Comparison of ENCODE assay signal across 8 mouse cellular contexts in the genomic region with DNA sequence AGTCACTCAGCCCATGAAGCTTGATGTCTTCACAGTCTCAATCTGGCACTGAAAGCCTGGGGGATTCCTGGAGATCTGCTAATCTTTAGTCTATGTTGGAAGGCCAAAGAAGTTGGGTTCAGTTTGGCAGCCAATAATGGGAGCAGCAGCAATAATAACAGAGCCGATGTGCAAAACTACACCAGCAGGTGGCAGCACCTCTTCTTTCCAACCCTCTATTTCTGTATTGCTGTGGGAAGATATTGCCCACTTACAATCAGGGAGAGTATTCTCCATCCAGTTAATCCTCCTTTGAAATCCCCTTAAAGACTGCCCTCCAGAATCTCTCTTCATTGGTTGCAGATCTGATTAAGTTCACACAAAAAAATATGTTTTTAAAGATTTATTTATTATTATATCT. TPM values are rescaled to one million over a fixed set of nuclear protein-coding genes. Genes with fewer than 3 reads are reported as not detected.
DNase-seq lines count a peak whose midpoint lies in the region; ATAC-seq lines count a peak whose summit lies in the region.

No protein-coding gene starts in this region.

- H3K4me1 ChIP-seq in liver, embryonic 12.5 days = peaks cover 14% of the 10 kb centered on the region
- peaks cover 14% of the 10 kb centered on the region for H3K4me1 ChIP-seq in liver, embryonic 13.5 days (replicated peaks)

- peak; percentile 4 for DNase-seq in cerebellum, adult 8-10 months
- no peak for DNase-seq in cerebellum, adult 9-10 months
- DNase-seq in liver (peak; percentile 52), adipocyte (ENCODE audit: low spot score) (peak; percentile 39)
- DNase-seq in frontal cortex, postnatal 25 days (ENCODE audit: low spot score in 2 of 2) = peak; percentile 34 to 39
- peak; percentile 9 for DNase-seq in liver, embryonic 13.5 days
- peak; percentile 74 for DNase-seq in retina, embryonic 14.5 days (ENCODE audit: low spot score)

- no peak overlapping the region for H3K9ac ChIP-seq in liver, embryonic 12.5 days
- no peak overlapping the region for H3K9ac ChIP-seq in liver, embryonic 13.5 days

- no peaks in the 10 kb centered on the region for H3K27me3 ChIP-seq in liver, embryonic 12.5 days (replicated peaks)
- H3K27me3 ChIP-seq in liver, embryonic 13.5 days = no peaks in the 10 kb centered on the region

- no peaks in the 10 kb centered on the region for H3K9me3 ChIP-seq in liver, embryonic 12.5 days (replicated peaks)
- H3K9me3 ChIP-seq in liver, embryonic 13.5 days (replicated peaks) = no peaks in the 10 kb centered on the region

- no peak for ATAC-seq in liver, embryonic 12.5 days
- ATAC-seq in liver, embryonic 13.5 days (ENCODE audit: low read depth) = no peak

- no peak overlapping the region for H3K4me3 ChIP-seq in liver, embryonic 12.5 days
- no peak overlapping the region for H3K4me3 ChIP-seq in liver, embryonic 13.5 days (replicated peaks)

- WGBS in liver, embryonic 12.5 days (ENCODE audit: insufficient replicate concordance) = 10% methylated on average over 1 of the region's 1 CpGs
- 3% methylated on average over 1 of the region's 1 CpGs for WGBS in liver, embryonic 13.5 days (ENCODE audit: insufficient replicate concordance)

- H3K4me2 ChIP-seq in liver, embryonic 12.5 days = no peak overlapping the region
- H3K4me2 ChIP-seq in liver, embryonic 13.5 days = no peak overlapping the region

- H3K36me3 ChIP-seq in liver, embryonic 12.5 days = no peaks in the 10 kb centered on the region
- H3K36me3 ChIP-seq in liver, embryonic 13.5 days = no peaks in the 10 kb centered on the region

- no peak overlapping the region for H3K27ac ChIP-seq in liver, embryonic 12.5 days
- H3K27ac ChIP-seq in liver, embryonic 13.5 days = no peak overlapping the region

RNA-seq across cellular contexts. Expression of gene Ms4a6d, which starts 3.5 kb away (rescaled TPM):
- 2.4 and 2.7 TPM in 2 replicates for polyA plus RNA-seq in liver, embryonic 12.5 days (2016; fragmentation: Nextera tagmentation; extraction: Ambion mirVana)
- 3.0 and 3.6 TPM in 2 replicates for polyA plus RNA-seq in liver, embryonic 13.5 days (2015; fragmentation: Nextera tagmentation; extraction: Ambion mirVana)

RNA-seq across cellular contexts. Expression of gene Ms4a2, which starts 15.3 kb away (rescaled TPM):
- polyA plus RNA-seq in liver, embryonic 12.5 days (2016; fragmentation: Nextera tagmentation; extraction: Ambion mirVana) = 0.20 and 0.52 TPM in 2 replicates
- polyA plus RNA-seq in liver, embryonic 13.5 days (2015; fragmentation: Nextera tagmentation; extraction: Ambion mirVana) = 0.90 and 1.3 TPM in 2 replicates

RNA-seq across cellular contexts. Expression of gene Ms4a3, which starts 32.5 kb away (rescaled TPM):
- polyA plus RNA-seq in liver, embryonic 12.5 days (2016; fragmentation: Nextera tagmentation; extraction: Ambion mirVana) = 4.5 and 6.4 TPM in 2 replicates
- polyA plus RNA-seq in liver, embryonic 13.5 days (2015; fragmentation: Nextera tagmentation; extraction: Ambion mirVana) = 14.7 and 15.1 TPM in 2 replicates

RNA-seq across cellular contexts. Expression of gene Oosp2, which starts 52.2 kb away (rescaled TPM):
- polyA plus RNA-seq in liver, embryonic 12.5 days (2016; fragmentation: Nextera tagmentation; extraction: Ambion mirVana) = 0.55 and 0.63 TPM in 2 replicates
- 0.49 TPM in 1 of 2 replicates, not detected in the other for polyA plus RNA-seq in liver, embryonic 13.5 days (2015; fragmentation: Nextera tagmentation; extraction: Ambion mirVana)
